Mouse (Mus musculus) intestine, postnatal 0 days (tissue): ENCODE results near the gene Ppm1h. TPM values are rescaled to one million over a fixed set of nuclear protein-coding genes. Genes with fewer than 3 reads are reported as not detected.
A peak's percentile ranks its signal among the peaks of the same experiment; 100 is the strongest.

Source experiments
- ATAC-seq: fragments of 200-750 bp; cut with Nextera tagmentation; 2 replicates; pipeline ENCODE4 v1.8.0; 2017; ENCODE audit warnings: mild to moderate bottlenecking, moderate TSS enrichment, moderate library complexity
- H3K27ac ChIP-seq: fragments of 300-500 bp; sonication (generic); 2 replicates; pipeline ENCODE4 v1.5.1; 2014; ENCODE audit warnings: mild to moderate bottlenecking, low read depth, low read length, moderate library complexity
- H3K27me3 ChIP-seq: fragments of 300-500 bp; sonication (generic); replicated peaks from 2 replicates; pipeline ENCODE4 v1.6.1; 2014; ENCODE audit warnings: low read length, mixed read lengths; ENCODE audit not compliant: control insufficient read depth, insufficient read depth
- H3K36me3 ChIP-seq: fragments of 300-500 bp; sonication (generic); 2 replicates; pipeline ENCODE4 v1.6.1; 2014; ENCODE audit warnings: mild to moderate bottlenecking, moderate library complexity; ENCODE audit not compliant: control insufficient read depth, insufficient read depth
- H3K4me1 ChIP-seq: fragments of 300-500 bp; sonication (generic); replicated peaks from 2 replicates; pipeline ENCODE4 v1.6.1; 2014; ENCODE audit warnings: antibody characterized with exemption, low read length, mixed read lengths; ENCODE audit not compliant: control insufficient read depth, insufficient read depth
- H3K4me2 ChIP-seq: fragments of 300-500 bp; sonication (generic); replicated peaks from 2 replicates; pipeline ENCODE4 v1.6.1; 2014; ENCODE audit warnings: low read depth, mild to moderate bottlenecking, moderate library complexity
- H3K4me3 ChIP-seq: fragments of 300-500 bp; sonication (generic); 2 replicates; pipeline ENCODE4 v1.5.1; 2014; ENCODE audit warnings: low read depth, low read length
- H3K9ac ChIP-seq: fragments of 300-500 bp; sonication (generic); 2 replicates; pipeline ENCODE4 v1.6.1; 2014; ENCODE audit warnings: mild to moderate bottlenecking, low read depth, low read length
- H3K9me3 ChIP-seq: fragments of 300-500 bp; sonication (generic); 2 replicates; pipeline ENCODE4 v1.6.1; 2016; ENCODE audit warnings: mixed run types; ENCODE audit not compliant: control insufficient read depth
- CTCF ChIP-seq: sonication (generic); IDR thresholded peaks from 2 replicates; pipeline ENCODE4 v1.5.1; 2016; ENCODE audit warnings: low read depth, mild to moderate bottlenecking, control low read depth, antibody characterized with exemption, moderate library complexity
- WGBS: fragments of 180-500 bp; shearing (Covaris S2); extraction: QIAGEN DNeasy Blood & Tissue Kit; methylation state at CpG from one replicate; pipeline ENCODE4 v1.1.7; 2014; 5-methylcytosine and 5-hydroxymethylcytosine counted together
- polyA plus RNA-seq: library from polyadenylated mRNA; unstranded; fragments of >200 nt; fragmentation: Nextera tagmentation; extraction: Ambion mirVana; gene quantifications from 2 replicates; pipeline ENCODE4 v1.2.1, GENCODE M21; 2015

Gene Ppm1h
- polyA plus RNA-seq, 1 experiment from 2014 or later: 17.9 TPM

DNA sequence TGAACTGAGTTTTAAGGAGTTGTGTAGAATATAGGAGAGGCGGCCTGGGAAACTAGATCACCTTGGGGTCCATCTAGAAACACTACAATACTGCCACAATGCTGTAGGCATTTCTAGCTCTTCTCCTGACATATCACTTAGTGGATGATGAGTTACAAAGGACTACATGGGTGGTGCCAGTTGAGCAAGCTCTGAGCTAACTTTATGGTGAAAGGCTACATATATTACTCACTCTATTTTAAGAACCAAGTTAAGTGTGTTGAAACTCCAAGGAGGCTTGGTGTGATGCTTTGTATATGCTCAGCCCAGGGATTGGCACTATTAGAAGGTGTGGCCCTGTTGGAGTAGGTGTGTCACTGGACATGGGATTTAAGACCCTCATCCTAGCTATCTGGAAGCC is 26.0 kb upstream of the Ppm1h start:
- no peak for ATAC-seq
- Histone ChIP-seq H3K9ac (no peak overlapping the region), H3K9me3 (no peaks in the 10 kb centered on the region), H3K27me3 (no peaks in the 10 kb centered on the region), H3K27ac (no peak overlapping the region), H3K4me2 (no peak overlapping the region), H3K36me3 (no peaks in the 10 kb centered on the region), H3K4me3 (no peak overlapping the region), H3K4me1 (no peaks in the 10 kb centered on the region)
- 92% methylated on average over 1 of the region's 1 CpGs for WGBS
- TF ChIP-seq CTCF: no peak

DNA sequence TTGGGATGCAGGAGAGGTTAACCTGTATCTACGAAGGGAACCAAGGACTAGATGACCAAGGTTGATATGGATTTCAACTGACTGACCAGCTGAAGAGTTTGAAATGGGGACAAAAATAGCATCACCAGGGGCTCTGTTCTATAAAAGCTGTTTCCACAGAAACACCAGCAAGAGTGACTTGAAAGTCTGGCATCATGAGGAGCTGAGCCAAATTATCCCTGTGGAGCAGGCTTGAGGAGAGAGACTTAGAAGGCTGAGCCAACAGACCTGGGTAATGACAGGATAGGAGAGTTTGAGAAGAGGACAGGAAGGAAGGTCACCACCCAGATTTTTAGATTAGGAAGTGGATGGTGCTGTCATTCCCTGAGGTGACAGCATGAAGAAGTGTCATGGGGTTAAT is 12.9 kb upstream of the Ppm1h start:
- Histone ChIP-seq H3K4me3 (no peak overlapping the region), H3K36me3 (no peaks in the 10 kb centered on the region), H3K4me2 (no peak overlapping the region), H3K27ac (no peak overlapping the region), H3K9me3 (no peaks in the 10 kb centered on the region), H3K9ac (no peak overlapping the region), H3K27me3 (no peaks in the 10 kb centered on the region), H3K4me1 (no peaks in the 10 kb centered on the region)
- 90% methylated on average over 1 of the region's 1 CpGs for WGBS
- no peak for TF ChIP-seq CTCF
- ATAC-seq: no peak

DNA sequence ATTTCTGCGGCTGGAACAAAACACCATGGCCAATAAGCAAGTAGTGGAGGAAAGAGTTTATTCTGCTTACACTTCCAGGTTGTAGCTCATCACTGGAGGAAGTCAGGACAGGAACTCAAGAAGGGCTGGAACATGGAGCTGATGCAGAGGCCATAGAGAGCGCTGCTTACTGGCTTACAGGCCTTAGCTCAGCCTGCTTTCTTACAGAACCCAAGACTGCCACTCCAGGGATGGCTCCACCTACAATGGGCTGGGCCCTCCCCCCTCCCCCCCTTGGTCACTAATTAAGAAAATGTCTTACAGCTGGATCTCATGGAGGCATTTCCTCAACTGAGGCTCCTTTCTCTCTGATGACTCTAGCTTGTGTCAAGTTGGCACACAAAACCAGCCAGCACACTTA is 7.3 kb upstream of the Ppm1h start:
- Histone ChIP-seq H3K9ac (no peak overlapping the region), H3K9me3 (no peaks in the 10 kb centered on the region), H3K4me1 (no peaks in the 10 kb centered on the region), H3K36me3 (no peaks in the 10 kb centered on the region), H3K27ac (no peak overlapping the region), H3K4me2 (no peak overlapping the region), H3K27me3 (no peaks in the 10 kb centered on the region), H3K4me3 (no peak overlapping the region)
- no peak for ATAC-seq
- no peak for TF ChIP-seq CTCF
- 90% methylated on average over 2 of the region's 2 CpGs for WGBS

DNA sequence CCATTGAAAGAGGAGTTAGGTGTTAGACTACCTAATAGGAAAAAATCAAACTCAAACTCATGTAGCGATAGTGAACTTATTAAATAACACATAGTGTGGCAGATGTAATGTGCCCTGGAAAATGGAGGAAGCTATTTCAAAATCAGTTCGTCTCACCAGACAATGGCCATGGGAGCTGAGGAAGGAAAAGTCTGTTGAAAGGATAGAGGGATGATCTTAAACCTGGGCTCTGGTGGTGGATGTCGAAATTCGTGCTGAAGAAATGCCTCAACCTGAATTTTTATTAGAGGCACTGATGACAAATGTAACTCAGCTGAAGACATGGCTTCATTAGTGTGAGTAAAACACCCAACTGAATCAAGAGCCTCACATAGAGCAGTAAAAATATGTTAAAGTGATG is 6.5 kb upstream of the Ppm1h start:
- 86% methylated on average over 4 of the region's 4 CpGs for WGBS

DNA sequence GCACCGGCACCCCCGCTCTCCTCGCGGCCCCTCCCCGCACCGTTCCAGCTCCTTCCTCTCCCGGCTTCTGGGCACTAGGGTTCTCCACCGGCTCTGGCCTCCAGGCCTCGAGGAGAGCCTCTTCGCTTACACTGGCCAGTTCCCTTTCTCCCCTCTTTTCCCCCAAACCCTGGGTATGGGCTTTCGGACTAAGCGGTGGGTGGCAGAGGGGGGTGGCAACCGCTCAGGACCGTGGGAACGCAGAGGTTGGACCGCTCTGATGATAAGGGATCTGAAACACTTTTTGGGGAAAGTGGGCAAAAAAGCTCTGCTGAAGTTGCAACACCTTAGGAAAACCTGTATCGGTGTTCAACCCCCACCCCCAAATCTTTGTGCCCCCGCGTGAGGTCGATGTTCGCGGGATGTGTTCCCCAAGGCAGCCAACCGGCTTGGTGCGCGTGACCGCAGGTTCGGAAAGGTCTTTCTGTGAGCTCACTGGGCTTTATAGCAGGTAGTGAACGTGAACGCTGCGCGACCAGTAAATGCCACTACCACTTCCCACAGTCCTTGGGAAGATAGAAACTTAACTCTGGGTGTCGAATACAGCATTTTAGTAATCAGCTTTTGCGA is 979 bp downstream of the Ppm1h start:
- peak; percentile 72 for ATAC-seq
- Histone ChIP-seq H3K27me3 (no peaks in the 10 kb centered on the region), H3K9me3 (no peaks in the 10 kb centered on the region), H3K4me1 (no peaks in the 10 kb centered on the region), H3K36me3 (no peaks in the 10 kb centered on the region), H3K9ac (peak overlapping the region; percentile 84), H3K27ac (peak overlapping the region; percentile 90), H3K4me3 (peak overlapping the region; percentile 76), H3K4me2 (peak overlapping the region; percentile 76)
- TF ChIP-seq CTCF: no peak
- WGBS: under 1% methylated on average over 33 of the region's 33 CpGs

More for the DNA sequence above, 6.5 kb upstream of the Ppm1h start:
- Histone ChIP-seq H3K4me3 (no peak overlapping the region), H3K9ac (no peak overlapping the region), H3K27ac (no peak overlapping the region), H3K4me2 (no peak overlapping the region), H3K36me3 (no peaks in the 10 kb centered on the region), H3K27me3 (no peaks in the 10 kb centered on the region), H3K9me3 (no peaks in the 10 kb centered on the region), H3K4me1 (no peaks in the 10 kb centered on the region)
- no peak for TF ChIP-seq CTCF
- no peak for ATAC-seq

DNA sequence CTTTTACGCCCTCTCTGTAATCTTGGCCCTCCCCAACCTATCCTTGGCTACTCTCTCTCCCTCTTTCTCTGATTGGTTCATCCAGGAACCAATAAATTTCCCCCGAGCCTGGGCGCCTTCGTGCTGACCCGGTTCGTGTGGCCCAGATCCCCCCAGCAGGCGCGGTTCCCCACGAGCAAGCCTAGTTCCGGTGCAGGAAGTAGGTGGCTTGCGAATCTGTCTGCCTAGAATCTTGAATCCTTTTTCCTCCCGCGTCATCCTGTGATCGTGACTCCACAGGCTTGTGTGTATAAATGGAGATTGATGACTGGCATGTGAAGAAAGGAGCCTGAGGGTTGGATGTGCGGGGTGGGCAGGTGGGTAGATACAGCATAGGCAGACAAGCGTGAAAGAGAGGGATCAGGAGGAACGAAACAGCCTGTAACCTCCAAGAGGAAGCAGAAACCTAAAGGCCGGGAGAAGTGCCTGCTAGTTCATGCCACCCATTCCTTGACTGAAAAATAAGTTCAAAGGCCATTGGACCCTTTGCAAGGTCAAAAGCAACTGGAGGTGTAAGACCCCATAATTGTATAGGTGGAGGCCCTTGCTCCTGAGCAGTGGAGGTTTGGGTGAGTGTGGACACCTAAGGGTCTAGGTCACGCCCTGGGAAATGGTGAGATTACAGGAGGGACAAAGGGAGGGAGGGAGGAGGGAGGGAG is 2.0 kb downstream of the Ppm1h start:
- H3K4me1 ChIP-seq: no peaks in the 10 kb centered on the region
- H3K36me3 ChIP-seq: no peaks in the 10 kb centered on the region
- H3K4me3 ChIP-seq: peak overlapping the region; percentile 76
- no peak for TF ChIP-seq CTCF
- no peaks in the 10 kb centered on the region for H3K27me3 ChIP-seq
- 12% methylated on average over 19 of the region's 19 CpGs for WGBS
- peak overlapping the region; percentile 84 for H3K9ac ChIP-seq
- no peak for ATAC-seq
- no peaks in the 10 kb centered on the region for H3K9me3 ChIP-seq
- peak overlapping the region; percentile 76 for H3K4me2 ChIP-seq
- peak overlapping the region; percentile 90; the same call in 1 of the 2 replicates for H3K27ac ChIP-seq
